Mouse (Mus musculus) kidney, postnatal 0 days (tissue): ENCODE measurements around the gene Mgarp. TPM values are rescaled to one million over a fixed set of nuclear protein-coding genes. Genes with fewer than 3 reads are reported as not detected.
"Not testable (repeated sequence)": the region's sequence is repeated elsewhere in the genome, so short reads cannot be mapped to it uniquely, and the experiment has no call there.

ENCODE experiments used
- ATAC-seq: fragments of 200-750 bp; cut with Nextera tagmentation; replicated peaks from 2 replicates; pipeline ENCODE4 v1.8.0; 2017; ENCODE audit warnings: low read depth, moderate number of reproducible peaks, moderate TSS enrichment, moderate library complexity; ENCODE audit not compliant: low FRiP score
- DNase-seq: peaks from one replicate; pipeline ENCODE4 v3.0.0-alpha.2; 2016; ENCODE audit warnings: low spot score
- H3K27ac ChIP-seq: fragments of 300-500 bp; sonication (generic); 2 replicates; pipeline ENCODE4 v1.5.1; 2014; ENCODE audit warnings: mild to moderate bottlenecking
- H3K27me3 ChIP-seq: fragments of 300-500 bp; sonication (generic); 2 replicates; pipeline ENCODE4 v1.6.1; 2014; ENCODE audit warnings: low read length, mixed read lengths; ENCODE audit not compliant: insufficient read depth
- H3K36me3 ChIP-seq: fragments of 300-500 bp; sonication (generic); 2 replicates; pipeline ENCODE4 v1.6.1; 2014; ENCODE audit warnings: low read length, mixed read lengths; ENCODE audit not compliant: insufficient read depth
- H3K4me1 ChIP-seq: fragments of 300-500 bp; sonication (generic); replicated peaks from 2 replicates; pipeline ENCODE4 v1.6.1; 2014; ENCODE audit warnings: antibody characterized with exemption, low read length, mixed read lengths; ENCODE audit not compliant: insufficient read depth
- H3K4me2 ChIP-seq: fragments of 300-500 bp; sonication (generic); 2 replicates; pipeline ENCODE4 v1.6.1; 2014; ENCODE audit warnings: mild to moderate bottlenecking, low read length, moderate library complexity, mixed read lengths
- H3K4me3 ChIP-seq: fragments of 300-500 bp; sonication (generic); replicated peaks from 2 replicates; pipeline ENCODE4 v1.5.1; 2014; ENCODE audit warnings: low read depth, low read length
- H3K9ac ChIP-seq: fragments of 300-500 bp; sonication (generic); 2 replicates; pipeline ENCODE4 v1.6.1; 2014; ENCODE audit warnings: low read depth, low read length
- H3K9me3 ChIP-seq: fragments of 300-500 bp; sonication (generic); replicated peaks from 2 replicates; pipeline ENCODE4 v1.6.1; 2016; ENCODE audit warnings: low read length, inconsistent platforms, mixed read lengths
- CTCF ChIP-seq: IDR thresholded peaks from 2 replicates; pipeline ENCODE4 v1.5.1; 2016; ENCODE audit warnings: antibody characterized with exemption, low read depth, mild to moderate bottlenecking, moderate library complexity
- WGBS: fragments of 180-500 bp; shearing (Covaris S2); extraction: QIAGEN DNeasy Blood & Tissue Kit; methylation state at CpG from one replicate; pipeline ENCODE4 v1.1.7; 2014; 5-methylcytosine and 5-hydroxymethylcytosine counted together
- polyA plus RNA-seq: library from polyadenylated mRNA; unstranded; fragments of >200 nt; fragmentation: Nextera tagmentation; extraction: Ambion mirVana; gene quantifications from 2 replicates; pipeline ENCODE4 v1.2.1, GENCODE M21; 2015

The Mgarp gene
- polyA plus RNA-seq, 1 experiment from 2014 or later: 0.76 TPM

GRCm38 (mm10) chr3:51412457-51412856 is 15.9 kb upstream of the Mgarp start:
- no peak for TF ChIP-seq CTCF
- no peak overlapping the region for H3K27ac ChIP-seq
- no peaks in the 10 kb centered on the region for H3K27me3 ChIP-seq
- no peak for DNase-seq
- no peak overlapping the region for H3K4me3 ChIP-seq
- no peak overlapping the region for H3K4me2 ChIP-seq
- peaks cover 10% of the 10 kb centered on the region for H3K4me1 ChIP-seq
- H3K9me3 ChIP-seq: no peaks in the 10 kb centered on the region
- no peak for ATAC-seq
- H3K36me3 ChIP-seq: no peaks in the 10 kb centered on the region
- WGBS: 92% methylated on average over 7 of the region's 7 CpGs
- no peak overlapping the region for H3K9ac ChIP-seq

GRCm38 (mm10) chr3:51408561-51409183 is 12.1 kb upstream of the Mgarp start, which contains the start of gene Ndufc1:
TSS of gene Ndufc1 (minus strand) at chr3:51408988.
- Histone ChIP-seq H3K27ac (peak within 1 kb of the TSS; percentile 89), H3K9ac (peak within 1 kb of the TSS; percentile 70), H3K4me2 (peak within 1 kb of the TSS; percentile 66), H3K4me1 (peaks cover 6% of the 10 kb centered on the region; the same call in 1 of the 2 replicates), H3K9me3 (no peaks in the 10 kb centered on the region), H3K27me3 (no peaks in the 10 kb centered on the region), H3K4me3 (peak within 1 kb of the TSS; percentile 62), H3K36me3 (peaks cover 9% of the 10 kb centered on the region; the same call in 1 of the 2 replicates)
- DNase-seq (peak; percentile 97), ATAC-seq (peak; percentile 92)
- TF ChIP-seq CTCF: peak; percentile 99
- WGBS: under 1% methylated on average over 40 of the region's 40 CpGs

- 15% methylated on average over 20 of the region's 20 CpGs for WGBS
- Histone ChIP-seq H3K4me3 (peak overlapping the region; percentile 62), H3K27me3 (no peaks in the 10 kb centered on the region), H3K4me2 (peak overlapping the region; percentile 66), H3K9ac (peak overlapping the region; percentile 70), H3K27ac (peak overlapping the region; percentile 89), H3K9me3 (no peaks in the 10 kb centered on the region), H3K36me3 (peaks cover 15% of the 10 kb centered on the region; the same call in 1 of the 2 replicates), H3K4me1 (peaks cover 6% of the 10 kb centered on the region; the same call in 1 of the 2 replicates)
- ATAC-seq (no peak), DNase-seq (no peak)
- TF ChIP-seq CTCF: no peak
Measured at GRCm38 (mm10) chr3:51407870-51408560, 11.5 kb upstream of the Mgarp start.

- WGBS: 94% methylated on average over 12 of the region's 12 CpGs
Measured at GRCm38 (mm10) chr3:51402628-51403027, 6.1 kb upstream of the Mgarp start.

GRCm38 (mm10) chr3:51402054-51402453 is 5.5 kb upstream of the Mgarp start:
- 65% methylated on average over 4 of the region's 4 CpGs for WGBS
- H3K27ac ChIP-seq, DNase-seq, H3K9ac ChIP-seq, H3K4me1 ChIP-seq, ATAC-seq, H3K27me3 ChIP-seq, H3K9me3 ChIP-seq, H3K4me2 ChIP-seq, H3K4me3 ChIP-seq: not testable (repeated sequence)
- H3K36me3 ChIP-seq: peaks cover 18% of the 10 kb centered on the region; the same call in 1 of the 2 replicates
- TF ChIP-seq CTCF: peak; percentile 33

More at GRCm38 (mm10) chr3:51402628-51403027, 6.1 kb upstream of the Mgarp start:
- no peak overlapping the region for H3K4me3 ChIP-seq
- H3K9me3 ChIP-seq: no peaks in the 10 kb centered on the region
- ATAC-seq: no peak
- DNase-seq: no peak
- no peaks in the 10 kb centered on the region for H3K27me3 ChIP-seq
- TF ChIP-seq CTCF: no peak
- no peak overlapping the region for H3K9ac ChIP-seq
- peaks cover 18% of the 10 kb centered on the region; the same call in 1 of the 2 replicates for H3K36me3 ChIP-seq
- H3K4me2 ChIP-seq: no peak overlapping the region
- H3K4me1 ChIP-seq: peaks cover 2% of the 10 kb centered on the region; the same call in 1 of the 2 replicates
- H3K27ac ChIP-seq: no peak overlapping the region

- Histone ChIP-seq H3K4me1 (peaks cover 8% of the 10 kb centered on the region; the same call in 1 of the 2 replicates), H3K9me3 (no peaks in the 10 kb centered on the region), H3K4me2 (no peak overlapping the region), H3K36me3 (peaks cover 12% of the 10 kb centered on the region; the same call in 1 of the 2 replicates), H3K27ac (no peak overlapping the region), H3K9ac (no peak overlapping the region), H3K4me3 (no peak overlapping the region), H3K27me3 (0 out of 2 replicates have a peak, but pooled peaks cover 6% of the 10 kb centered on the region)
- 75% methylated on average over 10 of the region's 10 CpGs for WGBS
- ATAC-seq (no peak), DNase-seq (no peak)
- no peak for TF ChIP-seq CTCF
Measured at GRCm38 (mm10) chr3:51400682-51401081, 4.1 kb upstream of the Mgarp start.
